Mouse (Mus musculus) embryonic fibroblast, embryonic 13.5 days (primary cell): ENCODE measurements around the gene Tm6sf2.

Experiments
- CTCF ChIP-seq: IDR thresholded peaks from 2 replicates; pipeline ENCODE4 v1.5.1; 2011; ENCODE audit warnings: mild to moderate bottlenecking, control low read depth, low read length, moderate library complexity, borderline replicate concordance; ENCODE audit not compliant: insufficient read depth
- POLR2A ChIP-seq: IDR thresholded peaks from 2 replicates; pipeline ENCODE4 v1.6.1; 2011; ENCODE audit warnings: low read depth, mild to moderate bottlenecking, control low read depth, low read length, moderate library complexity

DNA sequence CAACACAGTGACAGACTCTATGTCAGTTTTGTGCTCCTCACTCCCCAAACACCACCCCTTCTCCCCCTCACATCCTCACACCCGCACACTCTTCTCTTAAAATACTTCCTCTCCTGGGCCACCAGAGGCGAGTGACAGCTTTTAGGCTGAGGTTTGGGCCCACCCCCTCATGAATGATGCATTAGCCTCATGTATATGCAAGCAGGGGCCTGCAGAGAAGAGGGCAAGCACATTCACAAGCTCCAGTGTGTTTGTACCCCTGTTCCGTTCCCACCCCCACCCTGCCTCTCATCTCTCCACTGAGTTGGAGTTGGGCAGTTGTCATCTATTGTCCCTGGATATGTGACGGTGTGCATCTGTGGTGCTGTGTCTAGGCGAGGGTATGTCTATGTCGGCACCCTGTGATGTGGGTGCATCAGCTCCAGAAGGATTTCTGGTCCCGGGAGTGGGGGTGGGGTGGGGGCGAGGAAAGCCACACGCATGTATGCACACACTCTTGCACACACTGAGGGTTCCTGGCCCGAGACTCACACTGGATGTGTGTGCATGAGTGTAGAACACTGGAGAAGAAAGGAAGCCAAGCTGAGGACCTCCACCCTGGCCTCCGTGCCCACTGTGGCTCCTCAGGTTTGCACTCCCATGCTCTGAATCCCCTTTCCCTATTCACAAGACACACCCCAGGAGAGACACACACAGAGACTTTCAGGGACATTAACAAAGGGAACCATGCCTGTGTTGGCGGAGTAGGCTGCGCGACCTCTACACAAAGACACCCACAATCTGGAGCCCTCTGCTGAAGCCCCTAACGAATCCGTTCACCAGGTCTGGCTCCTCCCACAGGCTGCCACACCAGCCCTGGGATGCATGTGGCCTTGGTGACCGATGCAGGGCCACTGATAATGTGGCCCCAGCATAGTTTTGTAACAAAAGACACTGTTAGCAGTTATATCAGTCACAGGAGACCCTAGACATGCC, 46.3 kb downstream of the Tm6sf2 start:
- TF ChIP-seq POLR2A = no peak
- no peak for TF ChIP-seq CTCF
